Mouse (Mus musculus): ENCODE measurements around the gene Ptk7.

GRCm38 (mm10) chr17:46612189-46612588 lies 17.1 kb downstream of the Ptk7 start:
- TF ChIP-seq GATA2 (IDR thresholded peaks at IDR 0.05; ENCODE audit: borderline replicate concordance, low read depth, low read length) (no peak), GATA1 (IDR thresholded peaks at IDR 0.05; ENCODE audit: borderline replicate concordance, low read length) (no peak), CTCF (IDR thresholded peaks at IDR 0.05; ENCODE audit: low read depth, low read length) (no peak), TAL1 (conservative IDR thresholded peaks at IDR 0.05; ENCODE audit: low read depth, low read length) (no peak)
